Mouse (Mus musculus) kidney, adult 2 months (tissue): Measurements from ENCODE around the gene Plekho2.

Experiments used
- CTCF ChIP-seq: fragments of 200-500 bp; conservative IDR thresholded peaks from 2 replicates; pipeline ENCODE4 v1.5.1; 2011; ENCODE audit warnings: low read depth, mild to moderate bottlenecking, control low read depth, low read length, moderate library complexity, mixed read lengths; ENCODE audit not compliant: insufficient read depth, insufficient read length
- POLR2A ChIP-seq: fragments of 200-500 bp; IDR thresholded peaks from one replicate; pipeline ENCODE4 v1.6.1; 2011; ENCODE audit warnings: low read depth, low read length, control low read depth

DNA sequence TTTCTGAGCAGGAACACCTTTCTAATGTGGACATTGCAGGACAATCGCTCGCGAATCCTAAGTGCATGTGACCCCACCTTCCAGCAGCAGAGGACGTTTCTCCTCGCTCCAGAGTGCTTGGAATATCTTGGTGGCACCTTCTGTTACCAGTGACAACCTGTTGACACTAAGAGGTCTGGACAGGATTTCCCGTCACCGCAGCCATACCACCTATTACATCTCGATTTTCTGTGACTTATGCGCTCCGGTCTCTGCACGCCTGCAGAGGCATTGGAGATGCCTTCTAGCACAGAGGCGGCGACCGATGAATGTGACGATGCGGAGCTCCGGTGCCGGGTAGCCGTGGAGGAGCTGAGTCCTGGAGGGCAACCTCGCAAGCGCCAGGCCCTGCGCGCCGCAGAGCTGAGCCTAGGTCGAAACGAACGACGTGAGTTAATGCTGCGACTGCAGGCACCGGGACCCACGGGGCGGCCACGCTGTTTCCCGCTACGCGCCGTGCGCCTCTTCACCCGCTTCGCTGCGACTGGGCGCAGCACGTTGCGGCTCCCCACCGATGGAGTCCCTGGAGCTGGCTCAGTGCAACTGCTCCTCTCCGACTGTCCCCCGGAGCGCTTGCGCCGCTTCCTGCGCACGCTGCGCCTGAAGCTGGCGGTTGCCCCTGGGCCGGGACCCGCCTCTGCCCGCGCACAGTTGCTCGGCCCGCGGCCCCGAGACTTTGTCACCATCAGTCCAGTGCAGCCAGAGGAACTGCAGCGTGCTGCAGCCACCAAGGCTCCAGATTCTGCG, 7.9 kb upstream of the Plekho2 start:
- TF ChIP-seq CTCF (no peak), POLR2A (no peak)
